Mouse (Mus musculus) forebrain, embryonic 14.5 days (tissue): Measurements from ENCODE around the gene Fam162a. TPM values are rescaled to one million over a fixed set of nuclear protein-coding genes. Genes with fewer than 3 reads are reported as not detected.

Source experiments
- ATAC-seq: fragments of 200-750 bp; cut with Nextera tagmentation; 2 replicates; pipeline ENCODE4 v1.8.0; 2017; ENCODE audit warnings: mild to moderate bottlenecking, moderate library complexity
- DNase-seq: peaks from one replicate; pipeline ENCODE4 v3.0.0-alpha.2; 2015; ENCODE audit warnings: low spot score
- H3K27ac ChIP-seq: fragments of 300-500 bp; sonication (generic); 2 replicates; pipeline ENCODE4 v1.5.1; 2014; ENCODE audit warnings: low read depth, mild to moderate bottlenecking, control low read depth, low read length, moderate library complexity
- H3K27me3 ChIP-seq: fragments of 300-500 bp; sonication (generic); replicated peaks from 2 replicates; pipeline ENCODE4 v1.6.1; 2014; ENCODE audit warnings: low read length, control low read depth, mixed read lengths; ENCODE audit not compliant: control insufficient read depth, insufficient read depth
- H3K36me3 ChIP-seq: fragments of 300-500 bp; sonication (generic); 2 replicates; pipeline ENCODE4 v1.6.1; 2014; ENCODE audit warnings: low read length, control low read depth; ENCODE audit not compliant: control insufficient read depth, insufficient read depth
- H3K4me1 ChIP-seq: fragments of 300-500 bp; sonication (generic); 2 replicates; pipeline ENCODE4 v1.6.1; 2014; ENCODE audit warnings: antibody characterized with exemption, low read length, control low read depth; ENCODE audit not compliant: control insufficient read depth, insufficient read depth
- H3K4me2 ChIP-seq: fragments of 300-500 bp; sonication (generic); 2 replicates; pipeline ENCODE4 v1.6.1; 2014; ENCODE audit warnings: mild to moderate bottlenecking, control low read depth, low read length
- H3K4me3 ChIP-seq: fragments of 300-500 bp; sonication (generic); 2 replicates; pipeline ENCODE4 v1.5.1; 2014; ENCODE audit warnings: low read depth, low read length, control low read depth
- H3K9ac ChIP-seq: fragments of 300-500 bp; sonication (generic); 2 replicates; pipeline ENCODE4 v1.6.1; 2014; ENCODE audit warnings: mild to moderate bottlenecking, low read length, control low read depth, moderate library complexity
- H3K9me3 ChIP-seq: fragments of 300-500 bp; sonication (generic); replicated peaks from 2 replicates; pipeline ENCODE4 v1.6.1; 2016; ENCODE audit warnings: low read length, control low read depth, mixed read lengths; ENCODE audit not compliant: control insufficient read depth
- WGBS: fragments of 180-500 bp; shearing (Covaris S2); extraction: QIAGEN DNeasy Blood & Tissue Kit; methylation state at CpG from one replicate; pipeline ENCODE4 v1.1.7; 2014; 5-methylcytosine and 5-hydroxymethylcytosine counted together
- polyA plus RNA-seq: library from polyadenylated mRNA; unstranded; fragments of >200 nt; fragmentation: Nextera tagmentation; extraction: Ambion mirVana; gene quantifications from 2 replicates; pipeline ENCODE4 v1.2.1, GENCODE M21; 2014

Fam162a gene
- polyA plus RNA-seq, 1 experiment from 2014 or later, result 211 TPM

DNA sequence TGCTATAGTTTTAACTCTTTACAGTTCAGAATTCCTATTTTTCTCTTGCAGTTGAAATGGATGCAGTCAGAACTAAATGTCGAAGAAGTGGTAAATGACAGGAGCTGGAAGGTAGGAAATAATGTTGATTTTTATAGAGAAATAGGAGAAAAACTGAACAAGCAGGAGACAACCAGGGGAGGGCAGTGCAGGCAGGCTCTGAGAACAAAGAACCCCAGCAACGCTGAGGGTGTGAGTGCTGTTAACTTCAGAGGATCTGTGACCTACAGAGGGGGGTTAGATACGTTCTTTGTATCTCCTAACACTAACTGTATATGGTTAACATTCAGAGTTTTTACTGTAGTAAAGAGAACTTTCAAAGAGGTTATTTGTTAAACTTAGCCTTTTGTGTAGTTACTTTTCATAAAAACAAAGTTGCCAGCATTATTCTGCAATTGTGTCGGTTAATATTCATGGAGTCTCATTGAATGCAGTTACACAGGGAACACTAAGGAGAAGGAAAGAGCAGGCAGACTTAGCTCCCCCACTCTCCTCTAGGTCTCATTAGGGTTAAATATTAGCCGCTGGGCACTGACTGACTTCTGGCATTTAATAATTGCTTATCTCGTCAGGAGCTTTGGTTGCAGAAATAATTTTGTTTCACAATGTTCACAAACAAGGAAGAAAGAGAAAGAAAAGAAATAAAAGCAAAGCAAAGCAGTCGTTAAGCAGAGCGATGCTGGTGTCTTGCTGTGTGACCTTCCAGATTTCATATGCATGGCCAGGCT is 18.6 kb upstream of the Fam162a start:
- Histone ChIP-seq H3K9me3 (no peaks in the 10 kb centered on the region), H3K27ac (no peak overlapping the region), H3K4me2 (no peak overlapping the region), H3K4me3 (no peak overlapping the region), H3K9ac (no peak overlapping the region), H3K27me3 (no peaks in the 10 kb centered on the region), H3K4me1 (no peaks in the 10 kb centered on the region), H3K36me3 (peaks cover 41% of the 10 kb centered on the region)
- ATAC-seq (no peak), DNase-seq (peak; percentile 9)
- 50% methylated on average over 8 of the region's 8 CpGs for WGBS

DNA sequence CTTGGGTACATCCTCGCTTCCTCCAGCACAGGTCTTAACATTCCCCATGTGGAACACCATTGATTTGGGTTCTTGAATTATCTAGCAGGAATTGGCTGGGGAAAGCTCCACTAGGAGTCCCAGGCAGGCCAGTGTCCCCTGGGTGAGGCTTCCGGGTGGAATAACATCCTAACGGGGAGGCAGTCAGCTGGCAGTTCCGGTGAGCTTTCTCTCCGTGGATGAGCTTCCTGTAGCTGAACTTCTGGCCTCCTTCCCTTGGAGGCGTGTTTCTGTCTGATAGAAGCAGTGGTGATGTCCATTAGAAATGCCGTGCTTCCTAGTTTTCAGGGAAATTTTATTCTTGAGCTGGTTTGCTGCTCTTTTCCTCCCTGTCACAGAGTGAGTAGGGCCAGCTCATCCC is 17.7 kb upstream of the Fam162a start:
- ATAC-seq (no peak), DNase-seq (no peak)
- Histone ChIP-seq H3K27ac (no peak overlapping the region), H3K4me1 (no peaks in the 10 kb centered on the region), H3K9ac (no peak overlapping the region), H3K4me3 (no peak overlapping the region), H3K27me3 (no peaks in the 10 kb centered on the region), H3K36me3 (peaks cover 41% of the 10 kb centered on the region), H3K4me2 (no peak overlapping the region), H3K9me3 (no peaks in the 10 kb centered on the region)
- 89% methylated on average over 7 of the region's 7 CpGs for WGBS

DNA sequence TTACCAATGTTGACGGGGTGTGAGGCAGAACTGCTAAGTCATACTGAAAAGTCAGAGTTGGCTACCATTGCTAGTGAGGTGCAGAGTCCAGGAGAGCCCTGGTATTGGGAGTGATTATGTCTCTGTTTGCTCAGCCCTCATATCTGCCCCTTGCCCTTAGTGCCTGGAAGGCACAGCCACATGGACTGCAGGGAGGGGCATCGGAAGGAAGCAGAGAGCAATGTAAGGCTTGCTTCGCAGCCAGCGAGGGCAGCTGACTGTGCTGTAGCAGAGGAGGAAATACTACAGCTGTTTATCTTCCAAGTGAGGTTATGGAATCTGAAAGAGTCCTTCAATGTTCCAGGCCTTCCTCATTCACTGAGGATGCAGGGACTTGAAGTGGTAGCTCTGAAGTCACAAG is 16.5 kb upstream of the Fam162a start:
- 93% methylated on average over 4 of the region's 4 CpGs for WGBS
- peaks cover 44% of the 10 kb centered on the region for H3K36me3 ChIP-seq

DNA sequence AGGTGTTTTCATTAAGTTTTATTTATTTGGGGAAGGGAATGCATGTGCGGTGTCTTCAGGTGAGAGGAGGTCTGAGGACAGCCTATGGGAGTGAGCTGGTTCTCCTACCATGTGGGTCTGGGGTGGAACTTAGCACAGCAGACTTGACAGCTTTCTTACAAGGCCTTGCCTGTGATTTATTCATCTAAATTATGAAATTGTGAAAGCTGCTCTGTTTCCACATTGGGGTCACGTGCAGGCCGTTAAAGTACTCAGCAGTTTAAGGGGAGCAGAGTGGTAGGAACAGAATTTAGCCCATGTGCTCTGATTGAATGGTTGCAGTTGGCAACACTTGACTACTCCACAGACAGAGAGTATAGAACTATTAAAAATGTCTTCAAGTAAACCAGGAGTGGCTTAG is 8.5 kb upstream of the Fam162a start:
- no peak for DNase-seq
- Histone ChIP-seq H3K36me3 (0 out of 2 replicates have a peak, but pooled peaks cover 4% of the 10 kb centered on the region), H3K4me3 (no peak overlapping the region), H3K4me1 (no peaks in the 10 kb centered on the region), H3K9me3 (no peaks in the 10 kb centered on the region), H3K27ac (no peak overlapping the region), H3K27me3 (no peaks in the 10 kb centered on the region), H3K9ac (no peak overlapping the region), H3K4me2 (no peak overlapping the region)
- ATAC-seq, result no peak
- WGBS, result 96% methylated on average over 3 of the region's 3 CpGs

More for the DNA sequence above, 16.5 kb upstream of the Fam162a start:
- H3K9ac ChIP-seq, result no peak overlapping the region
- H3K4me3 ChIP-seq, result no peak overlapping the region
- no peak overlapping the region for H3K4me2 ChIP-seq
- ATAC-seq (no peak), DNase-seq (no peak)
- no peaks in the 10 kb centered on the region for H3K4me1 ChIP-seq
- no peaks in the 10 kb centered on the region for H3K9me3 ChIP-seq
- no peak overlapping the region for H3K27ac ChIP-seq
- H3K27me3 ChIP-seq, result no peaks in the 10 kb centered on the region

DNA sequence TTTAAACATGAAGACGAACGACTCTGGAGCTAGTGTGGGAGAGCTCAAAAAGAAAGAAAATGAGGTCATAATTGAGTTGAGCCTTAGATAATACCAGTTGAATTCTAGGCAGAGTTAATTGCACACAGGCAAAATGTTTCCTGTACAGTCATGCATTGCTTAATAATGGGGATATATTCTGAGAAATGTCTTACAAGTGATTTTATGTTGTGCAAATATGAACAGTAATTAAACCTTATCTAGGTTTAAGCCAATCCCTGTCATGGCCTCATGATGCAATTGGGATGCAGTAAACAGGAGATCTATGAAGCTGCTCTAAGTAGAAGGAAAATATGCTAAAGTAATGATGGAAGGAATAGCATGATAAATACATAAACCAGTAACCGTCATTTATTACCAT is 3.4 kb upstream of the Fam162a start:
- Histone ChIP-seq H3K4me1 (peaks cover 10% of the 10 kb centered on the region), H3K27me3 (no peaks in the 10 kb centered on the region), H3K27ac (no peak overlapping the region), H3K4me3 (no peak overlapping the region), H3K36me3 (no peaks in the 10 kb centered on the region), H3K4me2 (no peak overlapping the region), H3K9ac (no peak overlapping the region), H3K9me3 (no peaks in the 10 kb centered on the region)
- ATAC-seq (no peak), DNase-seq (no peak)
- 78% methylated on average over 3 of the region's 3 CpGs for WGBS

DNA sequence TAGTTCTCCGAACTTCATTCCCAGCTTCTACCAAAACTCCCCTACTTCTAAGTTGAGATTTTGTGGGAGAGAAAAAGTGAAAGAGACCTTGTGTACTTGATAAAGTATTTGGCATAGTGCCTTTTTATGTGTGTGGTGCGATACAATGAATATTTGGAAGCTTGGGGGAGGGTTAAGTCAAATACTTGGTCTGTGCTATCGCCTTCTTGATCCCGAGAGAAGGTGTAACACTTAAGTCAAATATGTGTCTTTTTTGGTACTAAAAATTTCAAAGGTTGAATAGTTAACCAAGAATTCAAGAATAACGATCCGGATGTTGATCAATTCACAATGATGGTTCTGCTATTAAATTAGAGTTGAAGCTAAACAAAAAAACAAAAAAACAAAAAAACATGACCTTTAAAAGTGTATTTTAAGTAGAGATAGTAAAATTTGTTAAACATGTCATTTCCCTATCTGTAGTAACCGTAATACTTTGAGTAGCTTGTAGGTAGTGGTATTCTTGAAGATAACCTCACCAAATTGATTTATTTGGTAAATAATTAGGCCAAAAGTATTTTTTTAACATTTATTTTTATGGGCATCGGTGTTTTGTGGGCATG is 1.1 kb upstream of the Fam162a start:
- ATAC-seq (no peak), DNase-seq (no peak)
- Histone ChIP-seq H3K27ac (0 out of 2 replicates have a peak overlapping the region, but pooled peaks have one; percentile 99), H3K36me3 (no peaks in the 10 kb centered on the region), H3K9me3 (no peaks in the 10 kb centered on the region), H3K4me3 (peak overlapping the region; percentile 67), H3K4me2 (peak overlapping the region; percentile 85), H3K9ac (peak overlapping the region; percentile 93), H3K27me3 (no peaks in the 10 kb centered on the region), H3K4me1 (peaks cover 19% of the 10 kb centered on the region)
- WGBS, result 30% methylated on average over 8 of the region's 8 CpGs

DNA sequence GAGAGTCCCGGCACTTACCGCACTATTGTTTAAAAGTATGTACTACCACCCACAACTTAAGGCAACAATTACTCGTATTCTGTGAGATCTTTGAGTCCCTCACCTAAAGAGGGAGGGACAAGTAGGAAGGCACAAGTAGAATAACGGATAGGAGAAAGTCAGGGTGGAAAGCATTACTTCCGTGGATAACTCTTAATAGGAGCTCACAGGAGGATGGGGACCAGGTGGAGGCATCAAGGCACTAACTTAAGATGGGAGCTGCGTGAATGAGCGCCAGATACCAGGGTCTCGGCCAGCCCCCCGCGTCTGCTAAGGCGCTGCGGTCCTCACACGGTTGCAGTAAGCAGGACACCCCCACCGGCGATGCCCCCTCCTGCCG is 334 bp downstream of the Fam162a start:
- Histone ChIP-seq H3K9ac (peak overlapping the region; percentile 93), H3K27ac (peak overlapping the region; percentile 99), H3K4me1 (peaks cover 19% of the 10 kb centered on the region), H3K9me3 (no peaks in the 10 kb centered on the region), H3K27me3 (no peaks in the 10 kb centered on the region), H3K4me3 (peak overlapping the region; percentile 67), H3K36me3 (peaks cover 3% of the 10 kb centered on the region; the same call in 1 of the 2 replicates), H3K4me2 (peak overlapping the region; percentile 85)
- ATAC-seq, result no peak
- 0% methylated on average over 15 of the region's 16 CpGs for WGBS
- DNase-seq, result no peak

DNA sequence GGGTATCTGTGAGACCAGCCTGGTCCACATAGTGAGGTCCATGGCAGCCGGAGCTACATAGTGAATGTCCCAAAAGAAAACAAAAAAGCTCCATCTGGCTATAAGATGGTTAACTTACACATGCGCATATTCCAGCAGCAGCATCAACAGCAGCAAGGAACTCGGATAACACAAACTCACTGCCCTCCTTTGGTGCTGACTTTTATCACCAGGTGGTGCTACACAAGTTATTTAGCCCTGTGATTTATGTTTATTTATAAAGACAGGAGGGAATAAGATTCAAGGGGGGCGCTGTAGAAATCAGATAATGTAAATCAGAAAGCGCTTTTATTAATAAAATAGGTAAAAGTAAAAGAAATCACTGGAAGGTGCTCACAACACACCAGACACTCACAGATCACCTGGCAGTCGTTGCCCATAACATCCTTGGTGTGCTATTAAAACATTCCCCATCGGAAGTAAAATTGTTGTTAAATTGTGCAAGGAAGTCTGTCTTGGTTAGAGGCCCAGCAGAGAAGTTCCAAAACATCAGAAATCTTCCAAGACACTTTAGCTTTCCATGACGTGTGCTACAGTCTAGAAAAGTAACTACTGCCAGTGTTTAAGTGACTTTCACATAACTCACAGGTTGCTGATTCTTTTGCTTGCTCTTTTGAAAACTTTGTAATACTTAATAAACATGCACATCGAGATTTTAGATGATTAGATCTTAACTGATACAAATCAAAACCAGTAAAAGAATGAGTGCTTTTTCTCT is 1.4 kb downstream of the Fam162a start:
- Histone ChIP-seq H3K27me3 (no peaks in the 10 kb centered on the region), H3K36me3 (peaks cover 3% of the 10 kb centered on the region; the same call in 1 of the 2 replicates), H3K9ac (peak overlapping the region; percentile 93), H3K4me1 (peaks cover 19% of the 10 kb centered on the region), H3K27ac (no peak overlapping the region), H3K9me3 (no peaks in the 10 kb centered on the region), H3K4me3 (peak overlapping the region; percentile 67), H3K4me2 (peak overlapping the region; percentile 85)
- 32% methylated on average over 9 of the region's 9 CpGs for WGBS
- ATAC-seq, result no peak
- peak; percentile 6 for DNase-seq
